Mouse (Mus musculus) midbrain, embryonic 16.5 days (tissue): ENCODE measurements around the gene Stab1. TPM values are rescaled to one million over a fixed set of nuclear protein-coding genes. Genes with fewer than 3 reads are reported as not detected.

ENCODE experiments used
- ATAC-seq: fragments of 200-750 bp; cut with Nextera tagmentation; 2 replicates; pipeline ENCODE4 v1.8.0; 2017; ENCODE audit warnings: moderate TSS enrichment
- H3K27ac ChIP-seq: fragments of 300-500 bp; sonication (generic); 2 replicates; pipeline ENCODE4 v1.5.1; 2014; ENCODE audit warnings: mild to moderate bottlenecking, low read length, mixed read lengths
- H3K27me3 ChIP-seq: fragments of 300-500 bp; sonication (generic); 2 replicates; pipeline ENCODE4 v1.6.1; 2014; ENCODE audit warnings: low read depth, low read length, mixed read lengths; ENCODE audit not compliant: control insufficient read depth, insufficient read depth
- H3K36me3 ChIP-seq: fragments of 300-500 bp; sonication (generic); 2 replicates; pipeline ENCODE4 v1.6.1; 2014; ENCODE audit warnings: mild to moderate bottlenecking, low read length, moderate library complexity, mixed read lengths; ENCODE audit not compliant: control insufficient read depth, insufficient read depth
- H3K4me1 ChIP-seq: fragments of 300-500 bp; sonication (generic); 2 replicates; pipeline ENCODE4 v1.6.1; 2014; ENCODE audit warnings: mild to moderate bottlenecking, low read length, mixed read lengths; ENCODE audit not compliant: control insufficient read depth, insufficient read depth
- H3K4me2 ChIP-seq: fragments of 300-500 bp; sonication (generic); 2 replicates; pipeline ENCODE4 v1.6.1; 2014; ENCODE audit warnings: mild to moderate bottlenecking, low read length, mixed read lengths
- H3K4me3 ChIP-seq: fragments of 300-500 bp; sonication (generic); 2 replicates; pipeline ENCODE4 v1.5.1; 2014; ENCODE audit warnings: low read depth, mild to moderate bottlenecking, low read length, moderate library complexity, mixed read lengths
- H3K9ac ChIP-seq: fragments of 300-500 bp; sonication (generic); 2 replicates; pipeline ENCODE4 v1.6.1; 2014; ENCODE audit warnings: low read depth, low read length, mixed read lengths
- H3K9me3 ChIP-seq: fragments of 300-500 bp; sonication (generic); replicated peaks from 2 replicates; pipeline ENCODE4 v1.6.1; 2014; ENCODE audit warnings: mild to moderate bottlenecking, low read length, mixed read lengths; ENCODE audit not compliant: control insufficient read depth, poor library complexity, severe bottlenecking
- WGBS: fragments of 180-500 bp; shearing (Covaris S2); extraction: QIAGEN DNeasy Blood & Tissue Kit; methylation state at CpG from one replicate; pipeline ENCODE4 v1.1.7; 2014; 5-methylcytosine and 5-hydroxymethylcytosine counted together
- polyA plus RNA-seq: library from polyadenylated mRNA; unstranded; fragments of >200 nt; fragmentation: Nextera tagmentation; extraction: Ambion mirVana; gene quantifications from 2 replicates; pipeline ENCODE4 v1.2.1, GENCODE M21; 2015

Gene Stab1
- polyA plus RNA-seq, 1 experiment from 2014 or later, result 15.4 TPM

DNA sequence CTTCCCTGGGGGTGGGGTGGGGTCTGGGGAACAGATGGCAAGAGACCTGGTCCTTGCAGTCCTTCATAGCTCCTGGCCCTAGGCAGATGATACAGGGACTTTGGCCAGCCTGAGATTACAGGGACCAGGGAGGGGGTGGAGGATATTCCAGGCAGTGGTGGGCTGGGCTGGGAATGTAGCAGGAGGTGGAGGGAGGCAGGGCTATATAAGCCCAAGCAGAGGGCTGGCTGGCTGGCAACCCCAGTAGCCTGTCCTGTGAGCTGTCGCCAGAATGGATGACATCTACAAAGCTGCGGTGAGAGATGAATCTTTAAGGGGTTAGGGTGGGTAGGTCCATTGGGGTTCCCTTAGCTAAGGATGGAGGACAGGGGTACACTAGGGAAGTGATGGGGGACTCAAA, 39.6 kb upstream of the Stab1 start, which contains the start of gene Tnnc1:
Gene Tnnc1, plus strand, starts transcription at position 229 of the 400 bp plus-strand sequence.
- peak within 1 kb of the TSS; percentile 92 for H3K9ac ChIP-seq
- ATAC-seq, result no peak
- H3K27ac ChIP-seq, result peak within 1 kb of the TSS; percentile 92
- H3K4me3 ChIP-seq, result peak within 1 kb of the TSS; percentile 74
- H3K4me2 ChIP-seq, result peak within 1 kb of the TSS; percentile 78
- no peaks in the 10 kb centered on the region for H3K9me3 ChIP-seq
- H3K36me3 ChIP-seq, result peaks cover 10% of the 10 kb centered on the region
- peaks cover 14% of the 10 kb centered on the region for H3K4me1 ChIP-seq
- WGBS, result 72% methylated on average over 2 of the region's 2 CpGs
- H3K27me3 ChIP-seq, result no peaks in the 10 kb centered on the region

GRCm38 (mm10) chr14:31207070-31207830, 38.8 kb upstream of the Stab1 start:
- Histone ChIP-seq H3K36me3 (peaks cover 18% of the 10 kb centered on the region), H3K9ac (peak overlapping the region; percentile 92), H3K9me3 (no peaks in the 10 kb centered on the region), H3K4me3 (peak overlapping the region; percentile 74), H3K4me1 (peaks cover 14% of the 10 kb centered on the region), H3K4me2 (peak overlapping the region; percentile 78), H3K27me3 (no peaks in the 10 kb centered on the region), H3K27ac (peak overlapping the region; percentile 92)
- peak; percentile 43 for ATAC-seq
- 78% methylated on average over 13 of the region's 13 CpGs for WGBS

DNA sequence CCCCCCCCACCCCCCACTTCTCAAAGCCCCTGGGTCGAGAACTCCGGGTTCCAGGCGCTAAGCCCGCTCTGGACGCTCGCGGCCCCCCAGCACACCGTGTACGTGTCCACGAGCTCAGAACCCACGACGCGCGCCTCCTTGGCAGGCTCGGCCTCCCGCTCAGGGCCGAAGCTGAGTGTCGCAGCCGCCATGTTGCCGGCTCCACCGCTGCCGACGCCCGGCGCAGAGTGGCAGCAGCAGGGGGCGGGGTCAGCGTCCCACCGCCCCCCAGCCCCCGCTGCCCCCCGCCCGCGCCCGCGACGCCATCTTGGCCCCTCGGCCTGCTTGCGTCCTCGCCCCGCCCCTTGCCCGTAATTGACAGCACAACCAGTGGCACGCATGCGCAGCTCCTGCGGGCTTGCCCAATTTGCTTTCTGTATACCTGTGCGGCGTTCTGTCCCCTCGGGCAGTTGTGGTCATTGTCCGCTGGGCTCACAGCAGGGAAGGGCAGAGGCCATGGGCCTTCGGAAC, 38.1 kb upstream of the Stab1 start:
- H3K4me3 ChIP-seq, result peak overlapping the region; percentile 74
- H3K27me3 ChIP-seq, result no peaks in the 10 kb centered on the region
- H3K9ac ChIP-seq, result peak overlapping the region; percentile 92
- H3K36me3 ChIP-seq, result peaks cover 23% of the 10 kb centered on the region
- under 1% methylated on average over 38 of the region's 48 CpGs for WGBS
- peaks cover 14% of the 10 kb centered on the region for H3K4me1 ChIP-seq
- peak; percentile 81 for ATAC-seq
- peak overlapping the region; percentile 92 for H3K27ac ChIP-seq
- H3K4me2 ChIP-seq, result peak overlapping the region; percentile 78
- no peaks in the 10 kb centered on the region for H3K9me3 ChIP-seq

DNA sequence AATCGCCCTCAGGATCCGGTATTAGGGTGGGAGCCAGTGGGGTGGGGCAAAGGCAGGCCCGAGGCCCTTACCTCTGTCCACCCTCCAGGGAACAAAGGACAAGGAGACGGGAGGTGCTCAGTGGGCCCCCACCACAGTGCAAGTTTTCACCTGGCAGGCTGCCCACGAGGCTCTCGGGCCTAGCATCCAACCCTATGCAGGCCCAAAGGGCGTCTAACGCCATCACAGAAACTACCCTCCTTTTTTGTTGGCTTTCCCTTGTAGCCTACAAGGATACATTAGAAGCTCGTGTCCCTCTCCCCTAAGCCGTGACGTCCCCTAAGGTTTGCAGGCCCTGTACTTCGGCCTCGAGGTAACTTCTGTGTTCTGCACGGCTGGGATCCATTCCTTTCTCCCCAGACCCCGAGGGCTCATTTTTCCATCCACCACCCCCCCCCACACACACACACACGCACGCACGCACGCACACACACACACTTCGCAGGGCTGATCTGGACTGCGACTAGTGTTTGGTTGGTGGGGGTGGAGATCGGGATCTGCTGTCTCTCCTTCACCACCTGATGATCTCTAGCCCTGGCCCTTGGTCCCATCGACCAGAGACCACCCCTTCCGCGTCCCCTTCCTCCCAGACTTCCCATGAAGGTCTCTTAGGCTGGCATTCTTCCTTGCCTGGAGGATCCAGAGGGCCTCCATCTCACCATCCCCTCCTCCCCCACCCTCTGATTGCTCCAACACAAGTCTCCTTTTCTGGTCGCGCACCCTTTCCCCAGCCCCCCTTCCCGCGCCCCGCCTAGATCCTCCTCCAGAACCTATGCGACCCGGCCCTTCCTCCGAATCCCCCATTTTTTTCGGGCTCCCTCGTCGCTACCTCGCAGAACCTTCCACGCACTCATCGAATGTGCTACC, 37.4 kb upstream of the Stab1 start:
- H3K9me3 ChIP-seq, result no peaks in the 10 kb centered on the region
- peaks cover 23% of the 10 kb centered on the region for H3K36me3 ChIP-seq
- under 1% methylated on average over 36 of the region's 39 CpGs for WGBS
- H3K4me2 ChIP-seq, result peak overlapping the region; percentile 63
- H3K4me1 ChIP-seq, result peaks cover 14% of the 10 kb centered on the region
- peak; percentile 72 for ATAC-seq
- peak overlapping the region; percentile 92 for H3K27ac ChIP-seq
- peak overlapping the region; percentile 92 for H3K9ac ChIP-seq
- H3K4me3 ChIP-seq, result peak overlapping the region; percentile 74
- H3K27me3 ChIP-seq, result no peaks in the 10 kb centered on the region

GRCm38 (mm10) chr14:31205244-31205561, 36.8 kb upstream of the Stab1 start:
- ATAC-seq, result 0 out of 2 replicates have a peak, but pooled peaks have one; percentile 21
- Histone ChIP-seq H3K4me2 (peak overlapping the region; percentile 63), H3K9ac (peak overlapping the region; percentile 92), H3K27ac (peak overlapping the region; percentile 92), H3K9me3 (no peaks in the 10 kb centered on the region), H3K27me3 (no peaks in the 10 kb centered on the region), H3K4me1 (peaks cover 14% of the 10 kb centered on the region), H3K4me3 (peak overlapping the region; percentile 74), H3K36me3 (peaks cover 23% of the 10 kb centered on the region)
- WGBS, result 18% methylated on average over 8 of the region's 8 CpGs

DNA sequence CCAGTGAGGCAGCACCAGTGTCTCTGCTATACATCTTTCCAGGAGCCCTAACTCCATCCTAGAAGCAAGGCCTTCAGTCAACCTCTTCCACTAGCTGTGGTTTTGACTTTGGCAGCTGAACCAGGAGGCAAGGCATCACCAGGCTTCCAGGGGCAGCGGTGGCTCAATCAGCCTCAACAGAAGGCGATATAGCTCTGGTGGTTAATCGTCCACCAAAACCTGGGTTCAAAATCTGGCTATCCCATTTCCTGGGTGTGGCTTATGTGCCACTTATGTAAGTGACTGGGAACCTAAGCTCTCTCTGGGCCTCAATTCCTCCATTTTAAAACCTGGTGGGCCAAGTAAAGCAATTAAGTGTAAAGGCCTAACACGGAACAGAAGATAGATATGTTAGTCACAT, 36.4 kb upstream of the Stab1 start:
- peak overlapping the region; percentile 92 for H3K27ac ChIP-seq
- H3K4me2 ChIP-seq, result peak overlapping the region; percentile 63
- no peaks in the 10 kb centered on the region for H3K27me3 ChIP-seq
- no peak for ATAC-seq
- 76% methylated on average over 4 of the region's 4 CpGs for WGBS
- H3K36me3 ChIP-seq, result peaks cover 23% of the 10 kb centered on the region
- peak overlapping the region; percentile 74 for H3K4me3 ChIP-seq
- H3K9ac ChIP-seq, result peak overlapping the region; percentile 92
- no peaks in the 10 kb centered on the region for H3K9me3 ChIP-seq
- H3K4me1 ChIP-seq, result peaks cover 14% of the 10 kb centered on the region

DNA sequence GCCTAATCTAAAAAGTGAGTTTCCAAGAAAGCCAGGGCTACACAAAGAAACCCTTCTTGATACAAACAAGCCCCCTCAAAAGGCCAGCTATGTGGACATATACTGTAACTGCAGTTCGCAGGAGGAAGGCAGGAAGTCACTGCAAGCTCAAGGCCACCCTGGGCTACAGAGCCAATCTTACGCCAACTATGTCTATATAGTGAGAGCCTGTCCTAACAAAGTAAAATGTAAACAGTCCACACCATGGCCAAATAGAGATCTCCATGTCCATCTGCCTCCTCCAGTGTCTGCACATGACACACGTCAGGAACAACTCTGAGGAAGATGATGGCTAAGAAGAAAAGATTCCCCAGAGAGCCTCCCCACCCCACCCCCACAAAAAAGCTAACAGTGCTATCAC, 31.6 kb upstream of the Stab1 start:
- Histone ChIP-seq H3K4me2 (no peak overlapping the region), H3K27ac (no peak overlapping the region), H3K9ac (no peak overlapping the region), H3K4me1 (peaks cover 17% of the 10 kb centered on the region), H3K36me3 (peaks cover 24% of the 10 kb centered on the region), H3K27me3 (no peaks in the 10 kb centered on the region), H3K9me3 (no peaks in the 10 kb centered on the region), H3K4me3 (no peak overlapping the region)
- no peak for ATAC-seq
- WGBS, result 87% methylated on average over 3 of the region's 3 CpGs

GRCm38 (mm10) chr14:31199599-31199998, 31.2 kb upstream of the Stab1 start:
- H3K4me1 ChIP-seq, result peaks cover 12% of the 10 kb centered on the region
- no peaks in the 10 kb centered on the region for H3K9me3 ChIP-seq
- peaks cover 27% of the 10 kb centered on the region for H3K36me3 ChIP-seq
- no peak overlapping the region for H3K9ac ChIP-seq
- no peaks in the 10 kb centered on the region for H3K27me3 ChIP-seq
- no peak for ATAC-seq
- no peak overlapping the region for H3K27ac ChIP-seq
- H3K4me2 ChIP-seq, result no peak overlapping the region
- 88% methylated on average over 7 of the region's 7 CpGs for WGBS
- no peak overlapping the region for H3K4me3 ChIP-seq
